Mouse (Mus musculus) kidney, embryonic 14.5 days (tissue): ENCODE data around the gene Rfc5. TPM values are rescaled to one million over a fixed set of nuclear protein-coding genes. Genes with fewer than 3 reads are reported as not detected.
A peak's percentile ranks its signal among the peaks of the same experiment; 100 is the strongest.

Experiments
- ATAC-seq: fragments of 200-750 bp; cut with Nextera tagmentation; 2 replicates; pipeline ENCODE4 v1.8.0; 2017; ENCODE audit warnings: moderate number of reproducible peaks, mild to moderate bottlenecking, moderate TSS enrichment, moderate library complexity; ENCODE audit not compliant: low FRiP score, low TSS enrichment
- H3K27ac ChIP-seq: fragments of 300-500 bp; sonication (generic); 2 replicates; pipeline ENCODE4 v1.5.1; 2014; ENCODE audit warnings: low read depth, mild to moderate bottlenecking, low read length, moderate library complexity, mixed read lengths
- H3K27me3 ChIP-seq: fragments of 300-500 bp; sonication (generic); 2 replicates; pipeline ENCODE4 v1.6.1; 2014; ENCODE audit warnings: mild to moderate bottlenecking, low read length; ENCODE audit not compliant: control insufficient read depth, insufficient read depth
- H3K36me3 ChIP-seq: fragments of 300-500 bp; sonication (generic); 2 replicates; pipeline ENCODE4 v1.6.1; 2014; ENCODE audit warnings: low read length, mixed read lengths; ENCODE audit not compliant: control insufficient read depth, insufficient read depth
- H3K4me1 ChIP-seq: fragments of 300-500 bp; sonication (generic); 2 replicates; pipeline ENCODE4 v1.6.1; 2014; ENCODE audit warnings: low read length, mixed read lengths; ENCODE audit not compliant: control insufficient read depth, insufficient read depth
- H3K4me2 ChIP-seq: fragments of 300-500 bp; sonication (generic); replicated peaks from 2 replicates; pipeline ENCODE4 v1.6.1; 2014; ENCODE audit warnings: low read depth, mild to moderate bottlenecking, low read length
- H3K4me3 ChIP-seq: fragments of 300-500 bp; sonication (generic); 2 replicates; pipeline ENCODE4 v1.5.1; 2014; ENCODE audit warnings: mild to moderate bottlenecking, low read length
- H3K9ac ChIP-seq: fragments of 300-500 bp; sonication (generic); 2 replicates; pipeline ENCODE4 v1.6.1; 2014; ENCODE audit warnings: low read depth, mild to moderate bottlenecking, low read length, moderate library complexity
- H3K9me3 ChIP-seq: fragments of 300-500 bp; sonication (generic); 2 replicates; pipeline ENCODE4 v1.6.1; 2016; ENCODE audit warnings: low read length; ENCODE audit not compliant: control insufficient read depth
- WGBS: fragments of 180-500 bp; shearing (Covaris S2); extraction: QIAGEN DNeasy Blood & Tissue Kit; methylation state at CpG from one replicate; pipeline ENCODE4 v1.1.7; 2014; 5-methylcytosine and 5-hydroxymethylcytosine counted together
- polyA plus RNA-seq: library from polyadenylated mRNA; unstranded; fragments of >200 nt; fragmentation: Nextera tagmentation; extraction: Ambion mirVana; gene quantifications from 2 replicates; pipeline ENCODE4 v1.2.1, GENCODE M21; 2014

The Rfc5 gene
- polyA plus RNA-seq, 1 experiment from 2014 or later = 111 TPM

- no peak overlapping the region for H3K4me2 ChIP-seq
- WGBS = 92% methylated on average over 13 of the region's 13 CpGs
- no peaks in the 10 kb centered on the region for H3K27me3 ChIP-seq
- no peak overlapping the region for H3K4me3 ChIP-seq
- ATAC-seq = no peak
- peaks cover 24% of the 10 kb centered on the region for H3K4me1 ChIP-seq
- no peaks in the 10 kb centered on the region for H3K9me3 ChIP-seq
- peaks cover 67% of the 10 kb centered on the region for H3K36me3 ChIP-seq
- H3K27ac ChIP-seq = no peak overlapping the region
- no peak overlapping the region for H3K9ac ChIP-seq
Measured at GRCm38 (mm10) chr5:117365904-117366561, 22.8 kb downstream of the Rfc5 start.

DNA sequence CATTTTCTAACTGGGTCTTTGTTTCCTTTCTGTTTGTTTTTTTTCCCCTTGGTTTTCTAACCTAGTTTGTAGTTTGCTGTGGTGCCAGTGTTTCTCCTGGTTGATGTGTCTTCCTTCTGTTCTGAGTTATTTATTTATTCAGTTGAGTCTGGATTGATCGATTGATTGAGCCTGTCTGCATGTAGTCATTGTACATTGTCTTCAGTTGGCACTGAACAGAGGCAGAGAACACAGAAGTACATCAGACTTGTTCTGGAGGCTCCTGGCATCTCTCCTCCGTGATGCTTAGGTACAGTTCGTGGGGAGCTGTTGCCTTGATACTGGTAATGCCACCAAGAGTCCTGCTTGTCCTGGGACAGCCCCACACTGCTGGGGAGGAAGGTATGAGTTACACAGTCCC is 24.0 kb downstream of the Rfc5 start:
- WGBS = 84% methylated on average over 3 of the region's 3 CpGs
- no peaks in the 10 kb centered on the region for H3K27me3 ChIP-seq
- H3K4me3 ChIP-seq = no peak overlapping the region
- peaks cover 36% of the 10 kb centered on the region for H3K4me1 ChIP-seq
- H3K9ac ChIP-seq = no peak overlapping the region
- no peak overlapping the region for H3K27ac ChIP-seq
- H3K36me3 ChIP-seq = peaks cover 57% of the 10 kb centered on the region
- no peak overlapping the region for H3K4me2 ChIP-seq
- ATAC-seq = no peak
- no peaks in the 10 kb centered on the region for H3K9me3 ChIP-seq

DNA sequence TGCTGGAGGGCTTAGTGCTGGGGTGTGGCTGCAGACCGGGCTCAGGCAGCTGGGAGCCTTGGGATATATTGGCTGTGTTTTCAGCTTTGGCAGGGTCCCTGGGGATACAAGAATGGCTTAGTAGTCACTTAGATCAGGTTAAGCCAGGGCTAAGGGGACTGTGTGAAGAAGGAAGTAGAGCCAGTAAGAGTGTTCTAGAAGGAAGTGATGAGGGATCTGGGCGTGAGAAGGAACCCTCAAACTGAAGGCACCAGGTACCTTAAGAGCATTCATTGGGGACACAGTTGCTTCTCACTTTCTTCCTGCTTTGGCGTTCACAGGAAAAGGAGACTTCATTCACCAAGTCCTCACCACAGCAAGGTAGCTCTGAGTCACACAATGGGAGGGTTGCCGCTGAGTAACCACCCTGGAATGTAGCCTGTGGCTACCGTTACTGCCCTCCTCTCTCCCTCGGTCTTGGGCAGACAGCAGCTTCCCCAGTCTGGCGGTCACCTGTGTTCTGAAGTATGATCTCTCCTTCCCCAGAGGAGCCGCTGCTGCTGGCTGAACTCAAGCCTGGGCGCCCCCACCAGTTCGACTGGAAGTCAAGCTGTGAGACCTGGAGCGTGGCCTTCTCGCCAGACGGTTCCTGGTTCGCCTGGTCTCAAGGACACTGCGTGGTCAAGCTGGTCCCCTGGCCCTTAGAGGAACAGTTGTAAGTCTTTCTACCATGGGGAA is 25.6 kb downstream of the Rfc5 start:
- Histone ChIP-seq H3K4me2 (no peak overlapping the region), H3K27me3 (no peaks in the 10 kb centered on the region), H3K27ac (peak overlapping the region; percentile 12; the same call in 1 of the 2 replicates), H3K36me3 (peaks cover 41% of the 10 kb centered on the region), H3K9ac (no peak overlapping the region), H3K4me1 (peaks cover 47% of the 10 kb centered on the region), H3K4me3 (no peak overlapping the region), H3K9me3 (no peaks in the 10 kb centered on the region)
- 55% methylated on average over 15 of the region's 15 CpGs for WGBS
- ATAC-seq = 0 out of 2 replicates have a peak, but pooled peaks have one; percentile 40

GRCm38 (mm10) chr5:117361590-117361989 is 27.3 kb downstream of the Rfc5 start:
- Histone ChIP-seq H3K36me3 (peaks cover 31% of the 10 kb centered on the region), H3K4me1 (peaks cover 47% of the 10 kb centered on the region), H3K9me3 (no peaks in the 10 kb centered on the region), H3K4me2 (no peak overlapping the region), H3K4me3 (no peak overlapping the region), H3K9ac (no peak overlapping the region), H3K27me3 (no peaks in the 10 kb centered on the region), H3K27ac (no peak overlapping the region)
- 76% methylated on average over 4 of the region's 4 CpGs for WGBS
- no peak for ATAC-seq

GRCm38 (mm10) chr5:117360631-117361541 is 28.0 kb downstream of the Rfc5 start:
- Histone ChIP-seq H3K27ac (peak overlapping the region; percentile 24), H3K36me3 (peaks cover 24% of the 10 kb centered on the region), H3K4me3 (no peak overlapping the region), H3K4me1 (peaks cover 47% of the 10 kb centered on the region), H3K9ac (peak overlapping the region; percentile 23; the same call in 1 of the 2 replicates), H3K4me2 (peak overlapping the region; percentile 24; the same call in 1 of the 2 replicates), H3K9me3 (no peaks in the 10 kb centered on the region), H3K27me3 (no peaks in the 10 kb centered on the region)
- 31% methylated on average over 13 of the region's 13 CpGs for WGBS
- ATAC-seq = peak; percentile 17; the same call in 1 of the 2 replicates

GRCm38 (mm10) chr5:117360228-117360515 is 28.7 kb downstream of the Rfc5 start:
- Histone ChIP-seq H3K4me3 (no peak overlapping the region), H3K9ac (no peak overlapping the region; the same call in 1 of the 2 replicates), H3K27me3 (no peaks in the 10 kb centered on the region), H3K27ac (peak overlapping the region; percentile 24), H3K4me2 (peak overlapping the region; percentile 10; the same call in 1 of the 2 replicates), H3K4me1 (peaks cover 52% of the 10 kb centered on the region), H3K9me3 (no peaks in the 10 kb centered on the region), H3K36me3 (peaks cover 17% of the 10 kb centered on the region)
- no peak for ATAC-seq
- 41% methylated on average over 13 of the region's 13 CpGs for WGBS

DNA sequence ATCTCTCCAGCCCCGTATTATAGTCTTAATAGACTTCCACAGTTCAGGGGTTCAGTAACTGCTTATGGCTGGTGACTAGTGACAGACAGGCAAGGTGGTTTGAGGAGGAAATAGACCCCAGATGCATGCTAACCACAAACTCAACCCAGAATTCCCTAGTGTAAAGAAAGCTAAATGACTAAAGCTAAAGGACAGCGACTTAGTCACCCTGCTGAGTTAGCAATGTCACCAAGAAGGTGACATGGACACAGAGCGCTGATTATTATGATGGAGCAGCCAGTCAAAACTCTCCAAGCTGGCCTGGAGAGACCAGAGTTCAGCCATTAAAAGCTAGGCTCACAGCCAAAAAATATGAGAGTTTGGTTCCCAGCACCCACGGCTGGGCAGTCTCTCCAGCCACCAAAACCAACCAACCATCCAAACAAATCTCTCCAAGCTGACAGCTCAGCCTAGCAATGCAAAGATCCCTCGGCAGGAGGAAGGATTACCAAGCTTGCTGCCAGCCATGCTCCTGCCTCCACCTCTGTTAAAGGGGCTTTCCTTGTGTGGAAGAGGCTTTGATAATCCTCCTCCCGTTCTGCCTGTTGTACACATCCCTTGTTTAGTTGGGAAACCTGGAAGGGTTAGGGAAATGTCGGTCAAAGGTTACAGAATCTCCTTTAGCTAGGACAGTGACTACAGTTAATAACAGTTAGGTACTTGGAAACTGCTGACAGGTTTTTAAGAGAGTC is 29.2 kb downstream of the Rfc5 start:
- Histone ChIP-seq H3K27me3 (no peaks in the 10 kb centered on the region), H3K9ac (no peak overlapping the region), H3K9me3 (no peaks in the 10 kb centered on the region), H3K4me2 (peak overlapping the region; percentile 10; the same call in 1 of the 2 replicates), H3K4me3 (no peak overlapping the region), H3K27ac (peak overlapping the region; percentile 24; the same call in 1 of the 2 replicates), H3K4me1 (peaks cover 53% of the 10 kb centered on the region), H3K36me3 (peaks cover 12% of the 10 kb centered on the region)
- no peak for ATAC-seq
- 39% methylated on average over 7 of the region's 7 CpGs for WGBS

- no peak overlapping the region for H3K4me3 ChIP-seq
- H3K9me3 ChIP-seq = no peaks in the 10 kb centered on the region
- ATAC-seq = no peak
- H3K9ac ChIP-seq = no peak overlapping the region
- H3K4me1 ChIP-seq = peaks cover 48% of the 10 kb centered on the region
- no peaks in the 10 kb centered on the region for H3K27me3 ChIP-seq
- peaks cover 3% of the 10 kb centered on the region for H3K36me3 ChIP-seq
- H3K27ac ChIP-seq = no peak overlapping the region
- 47% methylated on average over 11 of the region's 11 CpGs for whole genome bisulfite sequencing
- H3K4me2 ChIP-seq = peak overlapping the region; percentile 87
Measured at GRCm38 (mm10) chr5:117358725-117359124, 30.1 kb downstream of the Rfc5 start.
